Mouse (Mus musculus) bone marrow, adult 2 months (tissue): Measurements from ENCODE around the gene Gm9821.

Experiments
- CTCF ChIP-seq: fragments of 200-500 bp; IDR thresholded peaks from 2 replicates; pipeline ENCODE4 v1.5.1; 2011; ENCODE audit warnings: low read length, control low read depth; ENCODE audit not compliant: control insufficient read depth, insufficient read depth
- POLR2A ChIP-seq: fragments of 200-500 bp; IDR thresholded peaks from 2 replicates; pipeline ENCODE4 v1.6.1; 2011; ENCODE audit warnings: low read depth, mild to moderate bottlenecking, control low read depth, low read length, borderline replicate concordance; ENCODE audit not compliant: control insufficient read depth

GRCm38 (mm10) chr2:91921181-91921789 is 24.2 kb upstream of the Gm9821 start:
- no peak for TF ChIP-seq CTCF
- TF ChIP-seq POLR2A = no peak
